Mouse (Mus musculus): ENCODE measurements around the gene Vmn2r120.
"Not testable (repeated sequence)": the region's sequence is repeated elsewhere in the genome, so short reads cannot be mapped to it uniquely, and the experiment has no call there.

Vmn2r120 gene

GRCm38 (mm10) chr17:57545405-57545804, at the start of gene Vmn2r120:
Gene Vmn2r120, minus strand, starts transcription at chr17:57545505.
- no peak for DNase-seq (ENCODE audit: low spot score in 2 of 2)

- not testable (repeated sequence) for DNase-seq (ENCODE audit: low spot score in 2 of 2)
These were observed 42.0 kb upstream of the Vmn2r120 start for GRCm38 (mm10) chr17:57587273-57587672.

GRCm38 (mm10) chr17:57574075-57574705, 28.9 kb upstream of the Vmn2r120 start:
- no peak for DNase-seq (ENCODE audit: low spot score in 2 of 2)
